Mouse (Mus musculus) MEL (cell line): Measurements from ENCODE around the gene Pard3b. TPM values are rescaled to one million over a fixed set of nuclear protein-coding genes. Genes with fewer than 3 reads are reported as not detected.

Source experiments
- DNase-seq: peaks from one replicate; pipeline ENCODE4 v3.0.0; 2011; ENCODE audit warnings: low read depth, low spot score
- H3K27ac ChIP-seq: 2 replicates; pipeline ENCODE4 v1.5.1; 2012; ENCODE audit warnings: low read depth, mild to moderate bottlenecking, control low read depth, low read length, moderate library complexity; ENCODE audit not compliant: control insufficient read depth
- H3K27me3 ChIP-seq, 2 experiments: fragments of 150-350 bp in 1 of 2; sonication (generic) in 1 of 2; 2 replicates each; pipeline ENCODE4 v1.6.1; 2012; ENCODE audit warnings: low read length in 2 of 2, mild to moderate bottlenecking in 2 of 2, improper control_type of control experiment in 1 of 2, moderate library complexity in 1 of 2; ENCODE audit not compliant: insufficient read depth in 2 of 2, control insufficient read depth in 1 of 2
- H3K36me3 ChIP-seq, 2 experiments: 2 replicates each; pipeline ENCODE4 v1.6.1; 2012 to 2014; ENCODE audit warnings: low read length in 2 of 2, improper control_type of control experiment in 1 of 2, inconsistent platforms in 1 of 2, mild to moderate bottlenecking in 1 of 2; ENCODE audit not compliant: insufficient read depth in 2 of 2, control insufficient read depth in 1 of 2
- H3K4me1 ChIP-seq, 2 experiments: fragments of 150-350 bp in 1 of 2; sonication (generic) in 1 of 2; 2 replicates each; pipeline ENCODE4 v1.6.1; 2012; ENCODE audit warnings: low read length in 2 of 2, improper control_type of control experiment in 1 of 2, mild to moderate bottlenecking in 1 of 2; ENCODE audit not compliant: insufficient read depth in 2 of 2, control insufficient read depth in 1 of 2
- H3K4me3 ChIP-seq, 2 experiments: fragments of 150-350 bp in 1 of 2; sonication (generic) in 1 of 2; 2 replicates each; pipeline ENCODE4 v1.5.1; 2012; ENCODE audit warnings: low read depth in 2 of 2, low read length in 2 of 2, mild to moderate bottlenecking in 2 of 2, moderate library complexity in 2 of 2, control low read depth in 1 of 2, improper control_type of control experiment in 1 of 2; ENCODE audit not compliant: control insufficient read depth in 1 of 2, insufficient read depth in 1 of 2
- H3K79me2 ChIP-seq: 2 replicates; pipeline ENCODE4 v1.6.1; 2012; ENCODE audit warnings: mild to moderate bottlenecking, low read length, moderate library complexity; ENCODE audit not compliant: control insufficient read depth, poor library complexity, insufficient read depth
- H3K9ac ChIP-seq: 2 replicates; pipeline ENCODE4 v1.6.1; 2012; ENCODE audit warnings: low read depth, mild to moderate bottlenecking, control low read depth, low read length, moderate library complexity; ENCODE audit not compliant: control insufficient read depth, poor library complexity, severe bottlenecking
- H3K9me3 ChIP-seq: fragments of 150-350 bp; sonication (generic); replicated peaks from 2 replicates; pipeline ENCODE4 v1.6.1; 2012; ENCODE audit warnings: mild to moderate bottlenecking, low read length, improper control_type of control experiment, moderate library complexity; ENCODE audit not compliant: insufficient read depth
- BHLHE40 ChIP-seq: IDR thresholded peaks from 2 replicates; pipeline ENCODE4 v1.6.1; 2012; ENCODE audit warnings: low read depth, mild to moderate bottlenecking, inconsistent platforms, low read length, improper control_type of control experiment, borderline replicate concordance
- CHD2 ChIP-seq: IDR thresholded peaks from 2 replicates; pipeline ENCODE4 v1.6.1; 2011; ENCODE audit warnings: low read length, improper control_type of control experiment
- CTCF ChIP-seq, 3 experiments: IDR thresholded peaks in 2 of 3; conservative IDR thresholded peaks in 1 of 3; 2 replicates each; pipeline ENCODE4 v1.5.1; 2011 to 2012; ENCODE audit warnings: low read length in 3 of 3, low read depth in 2 of 3, mild to moderate bottlenecking in 2 of 3, improper control_type of control experiment in 1 of 3, inconsistent platforms in 1 of 3, mixed read lengths in 1 of 3, moderate library complexity in 1 of 3; ENCODE audit not compliant: control insufficient read depth in 1 of 3, insufficient read depth in 1 of 3, poor library complexity in 1 of 3, severe bottlenecking in 1 of 3
- ELF1 ChIP-seq: IDR thresholded peaks from 2 replicates; pipeline ENCODE4 v1.6.1; 2014; ENCODE audit warnings: low read depth, mild to moderate bottlenecking, inconsistent platforms, low read length, improper control_type of control experiment, moderate library complexity
- GABPA ChIP-seq: IDR thresholded peaks from 2 replicates; pipeline ENCODE4 v1.6.1; 2012; ENCODE audit warnings: low read depth, mild to moderate bottlenecking, inconsistent platforms, low read length, improper control_type of control experiment, moderate library complexity
- GATA1 ChIP-seq: IDR thresholded peaks from 2 replicates; pipeline ENCODE4 v1.6.1; 2011; ENCODE audit warnings: low read depth, low read length, improper control_type of control experiment
- HCFC1 ChIP-seq: IDR thresholded peaks from 2 replicates; pipeline ENCODE4 v1.6.1; 2012; ENCODE audit warnings: low read depth, mild to moderate bottlenecking, inconsistent platforms, low read length, improper control_type of control experiment, moderate library complexity
- MAFK ChIP-seq: IDR thresholded peaks from 2 replicates; pipeline ENCODE4 v1.6.1; 2011; ENCODE audit warnings: low read depth, mild to moderate bottlenecking, low read length, improper control_type of control experiment, borderline replicate concordance
- MAX ChIP-seq: IDR thresholded peaks from 2 replicates; pipeline ENCODE4 v1.6.1; 2011; ENCODE audit warnings: low read length, improper control_type of control experiment
- MYC ChIP-seq: IDR thresholded peaks from 2 replicates; pipeline ENCODE4 v1.6.1; 2011; ENCODE audit warnings: low read depth, mild to moderate bottlenecking, low read length, improper control_type of control experiment, moderate library complexity
- POLR2A ChIP-seq, 2 experiments: IDR thresholded peaks; 2 replicates each; pipeline ENCODE4 v1.6.1; 2011 to 2012; ENCODE audit warnings: low read length in 2 of 2, mild to moderate bottlenecking in 2 of 2, control low read depth in 1 of 2, improper control_type of control experiment in 1 of 2, low read depth in 1 of 2, moderate library complexity in 1 of 2; ENCODE audit not compliant: control insufficient read depth in 1 of 2, insufficient read depth in 1 of 2, poor library complexity in 1 of 2
- POLR2AphosphoS2 ChIP-seq: IDR thresholded peaks from 2 replicates; pipeline ENCODE4 v1.6.1; 2011; ENCODE audit warnings: low read length, improper control_type of control experiment
- POLR2AphosphoS5 ChIP-seq: IDR thresholded peaks from 2 replicates; pipeline ENCODE4 v1.6.1; 2012; ENCODE audit warnings: low read depth, borderline replicate concordance, mild to moderate bottlenecking, inconsistent platforms, low read length, moderate library complexity, mixed read lengths
- RAD21 ChIP-seq: IDR thresholded peaks from 2 replicates; pipeline ENCODE4 v1.6.1; 2011; ENCODE audit warnings: mild to moderate bottlenecking, low read depth, low read length, improper control_type of control experiment
- RCOR1 ChIP-seq: IDR thresholded peaks from 2 replicates; pipeline ENCODE4 v1.6.1; 2012; ENCODE audit warnings: low read depth, mild to moderate bottlenecking, inconsistent platforms, low read length, improper control_type of control experiment
- TAL1 ChIP-seq: IDR thresholded peaks from 2 replicates; pipeline ENCODE4 v1.6.1; 2012; ENCODE audit warnings: mild to moderate bottlenecking, inconsistent platforms, low read length, moderate library complexity, mixed read lengths
- TCF12 ChIP-seq: IDR thresholded peaks from 2 replicates; pipeline ENCODE4 v1.6.1; 2014; ENCODE audit warnings: low read depth, mild to moderate bottlenecking, inconsistent platforms, low read length, improper control_type of control experiment, moderate library complexity
- USF1 ChIP-seq: IDR thresholded peaks from 2 replicates; pipeline ENCODE4 v1.6.1; 2014; ENCODE audit warnings: low read depth, mild to moderate bottlenecking, inconsistent platforms, low read length, improper control_type of control experiment, moderate library complexity
- USF2 ChIP-seq, 2 experiments: IDR thresholded peaks; 2 replicates each; pipeline ENCODE4 v1.6.1; 2011 to 2012; ENCODE audit warnings: improper control_type of control experiment in 2 of 2, low read length in 2 of 2, borderline replicate concordance in 1 of 2, inconsistent platforms in 1 of 2, low read depth in 1 of 2, mild to moderate bottlenecking in 1 of 2; ENCODE audit not compliant: insufficient read depth in 1 of 2
- ZMIZ1 ChIP-seq: IDR thresholded peaks from 2 replicates; pipeline ENCODE4 v1.6.1; 2012; ENCODE audit warnings: low read depth, mild to moderate bottlenecking, inconsistent platforms, low read length, improper control_type of control experiment, moderate library complexity
- ZNF384 ChIP-seq: IDR thresholded peaks from 2 replicates; pipeline ENCODE4 v1.6.1; 2012; ENCODE audit warnings: low read depth, mild to moderate bottlenecking, inconsistent platforms, low read length, improper control_type of control experiment
- polyA plus RNA-seq, 2 experiments: library from polyadenylated mRNA; stranded (reverse) in 1 of 2; unstranded in 1 of 2; fragments of >175 nt in 1 of 2; fragments of >200 nt in 1 of 2; gene quantifications; 2 replicates each; pipeline versions ENCODE4 v1.2.1 to v1.2.4; 2012; ENCODE audit warnings: low replicate concordance in 2 of 2, low read depth in 1 of 2; ENCODE audit not compliant: insufficient read length in 2 of 2, insufficient read depth in 1 of 2, missing spikeins in 1 of 2
- total RNA-seq: library from RNA; depleted of rRNA; stranded (reverse); fragments of 300-350 nt; gene quantifications from 2 replicates; pipeline ENCODE4 v1.2.3, GENCODE M21; 2012

Pard3b gene
- total and polyA plus RNA-seq, 3 experiments: not detected

- Histone ChIP-seq H3K9ac (no peak overlapping the region), H3K4me3 (no peak overlapping the region), H3K36me3 (no peaks in the 10 kb centered on the region), H3K27ac (no peak overlapping the region), H3K79me2 (no peaks in the 10 kb centered on the region), H3K9me3 (no peaks in the 10 kb centered on the region), H3K27me3 (no peaks in the 10 kb centered on the region), H3K4me1 (no peaks in the 10 kb centered on the region)
- no peak for DNase-seq
- TF ChIP-seq USF1 (no peak), ZNF384 (no peak), GATA1 (no peak), RCOR1 (no peak), MAX (no peak), POLR2A (IDR thresholded peaks at IDR 0.05; ENCODE audit: control insufficient read depth in 1 of 2, insufficient read depth in 1 of 2, low read depth in 1 of 2, low read length in 2 of 2, poor library complexity in 1 of 2) (no peak), HCFC1 (no peak), CTCF (IDR thresholded peaks at IDR 0.05 in 2 of 3, conservative IDR thresholded peaks at IDR 0.05 in 1 of 3; ENCODE audit: control insufficient read depth in 1 of 3, insufficient read depth in 1 of 3, low read depth in 2 of 3, low read length in 3 of 3, poor library complexity in 1 of 3, severe bottlenecking in 1 of 3) (no peak), GABPA (no peak), MYC (no peak), RAD21 (no peak), USF2 (IDR thresholded peaks at IDR 0.05; ENCODE audit: borderline replicate concordance in 1 of 2, insufficient read depth in 1 of 2, low read depth in 1 of 2, low read length in 2 of 2) (no peak), ZMIZ1 (no peak), POLR2AphosphoS5 (no peak), TAL1 (no peak), POLR2AphosphoS2 (no peak), TCF12 (no peak)
Observed at GRCm38 (mm10) chr1:61639114-61640093, 780 bp downstream of the Pard3b start.

- no peak for TF ChIP-seq CHD2
- TF ChIP-seq CTCF (IDR thresholded peaks at IDR 0.05 in 2 of 3, conservative IDR thresholded peaks at IDR 0.05 in 1 of 3; ENCODE audit: control insufficient read depth in 1 of 3, insufficient read depth in 1 of 3, low read depth in 2 of 3, low read length in 3 of 3, poor library complexity in 1 of 3, severe bottlenecking in 1 of 3): no peak
- TF ChIP-seq POLR2A (IDR thresholded peaks at IDR 0.05; ENCODE audit: control insufficient read depth in 1 of 2, insufficient read depth in 1 of 2, low read depth in 1 of 2, low read length in 2 of 2, poor library complexity in 1 of 2): no peak
- TF ChIP-seq ELF1: no peak
- no peak for TF ChIP-seq MAFK
- no peak for TF ChIP-seq MYC
- no peak for TF ChIP-seq BHLHE40
- TF ChIP-seq TAL1: no peak
- TF ChIP-seq MAX: no peak
- no peak overlapping the region for H3K9ac ChIP-seq
- no peak overlapping the region for H3K27ac ChIP-seq
- no peaks in the 10 kb centered on the region for H3K36me3 ChIP-seq
- H3K79me2 ChIP-seq: no peaks in the 10 kb centered on the region
- H3K9me3 ChIP-seq: no peaks in the 10 kb centered on the region
- no peak for DNase-seq
- no peak overlapping the region for H3K4me3 ChIP-seq
- H3K4me1 ChIP-seq: no peaks in the 10 kb centered on the region
- no peaks in the 10 kb centered on the region for H3K27me3 ChIP-seq
Observed at GRCm38 (mm10) chr1:61641880-61642279, 3.3 kb downstream of the Pard3b start.
